Mouse (Mus musculus) ES-Bruce4 (cell line): Measurements from ENCODE around the gene Asb13.

Source experiments
- CTCF ChIP-seq: IDR thresholded peaks from one replicate; pipeline ENCODE4 v1.8.1; 2011; ENCODE audit warnings: low read depth, low read length
- POLR2A ChIP-seq: IDR thresholded peaks from one replicate; pipeline ENCODE4 v1.8.1; 2011; ENCODE audit warnings: low read length; ENCODE audit not compliant: insufficient read depth

DNA sequence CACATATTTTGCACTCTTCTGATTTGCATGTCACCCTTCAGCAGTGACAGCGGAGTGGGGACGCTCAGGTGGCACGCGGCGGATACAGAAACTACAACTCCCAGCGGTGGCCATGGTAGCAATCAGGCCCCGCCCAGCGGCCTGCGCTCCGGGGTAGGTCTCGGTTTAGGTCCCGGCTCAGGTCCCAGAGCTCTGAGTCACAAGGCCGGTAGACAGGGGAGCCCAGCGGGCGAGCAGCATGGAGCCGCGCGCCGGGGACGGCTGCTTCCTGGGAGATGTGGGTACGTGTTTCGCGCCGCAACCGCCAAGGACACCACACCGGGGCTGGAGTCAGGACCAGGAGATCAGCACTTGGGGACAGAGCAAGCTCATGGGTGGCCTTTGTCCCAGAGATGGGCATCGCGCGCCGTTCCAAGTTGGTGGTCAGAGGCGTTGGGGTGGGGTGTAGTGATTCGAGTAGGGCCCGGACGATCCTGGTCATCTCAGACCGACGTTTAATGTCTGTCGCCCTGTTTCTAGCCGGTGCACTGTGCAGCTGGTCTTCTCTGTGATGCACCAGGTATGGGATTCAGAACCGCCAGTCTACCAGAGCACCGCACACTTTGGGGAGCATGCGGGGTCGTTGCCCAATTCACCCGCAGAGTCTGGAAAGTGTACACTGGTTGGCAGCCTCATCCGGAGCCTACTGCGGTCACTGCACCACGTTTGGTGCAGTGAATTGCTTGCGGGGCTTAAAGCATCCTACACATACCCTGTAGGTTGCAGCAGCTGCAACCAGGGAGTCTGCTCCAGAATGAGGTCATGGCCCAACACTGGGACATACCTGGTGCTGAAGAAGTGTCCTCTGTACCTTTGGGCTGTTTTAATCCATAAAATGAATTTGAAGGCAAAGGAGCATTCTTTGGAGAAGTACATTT is at the start of gene Asb13:
- TF ChIP-seq CTCF: no peak
- no peak for TF ChIP-seq POLR2A
